Mouse (Mus musculus): ENCODE measurements around the gene 4930579F01Rik.
A peak's percentile ranks its signal among the peaks of the same experiment; 100 is the strongest.

Gene 4930579F01Rik

DNA sequence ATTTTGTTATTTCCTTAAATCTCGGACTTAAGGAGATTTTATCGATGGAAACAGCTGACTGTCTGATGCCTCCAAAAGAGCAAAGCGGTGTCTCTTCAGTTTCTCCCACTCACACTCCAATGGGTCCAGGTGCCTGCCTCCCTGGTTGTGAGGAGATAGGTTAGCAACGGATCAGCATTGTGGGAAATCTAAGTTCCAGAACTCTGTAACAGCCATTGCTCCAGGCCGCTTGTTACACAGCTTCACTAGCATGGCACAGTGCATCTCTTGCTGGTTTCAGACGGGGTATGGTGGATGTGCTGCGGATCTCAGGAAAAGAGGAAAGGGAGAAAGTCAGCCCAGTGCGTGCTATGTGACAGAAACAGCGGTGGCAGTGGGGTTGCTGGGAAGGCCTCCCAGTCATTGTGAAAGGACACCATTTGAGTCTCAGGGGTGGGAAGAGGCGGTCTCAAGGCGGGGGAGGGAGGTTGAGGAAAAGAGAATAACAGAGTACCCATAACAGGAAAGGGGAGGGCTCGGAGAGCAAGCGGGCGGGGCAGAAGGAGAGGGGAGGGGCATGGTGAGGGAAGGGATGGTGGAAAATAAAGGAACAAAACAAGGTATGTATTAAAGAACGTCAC is at the start of gene 4930579F01Rik:
Gene 4930579F01Rik (minus strand): TSS at position 143 of the 620 bp plus-strand sequence.
- DNase-seq: no peak

GRCm38 (mm10) chr3:138242933-138243332 is 49.3 kb upstream of the 4930579F01Rik start:
- no peak for DNase-seq

DNA sequence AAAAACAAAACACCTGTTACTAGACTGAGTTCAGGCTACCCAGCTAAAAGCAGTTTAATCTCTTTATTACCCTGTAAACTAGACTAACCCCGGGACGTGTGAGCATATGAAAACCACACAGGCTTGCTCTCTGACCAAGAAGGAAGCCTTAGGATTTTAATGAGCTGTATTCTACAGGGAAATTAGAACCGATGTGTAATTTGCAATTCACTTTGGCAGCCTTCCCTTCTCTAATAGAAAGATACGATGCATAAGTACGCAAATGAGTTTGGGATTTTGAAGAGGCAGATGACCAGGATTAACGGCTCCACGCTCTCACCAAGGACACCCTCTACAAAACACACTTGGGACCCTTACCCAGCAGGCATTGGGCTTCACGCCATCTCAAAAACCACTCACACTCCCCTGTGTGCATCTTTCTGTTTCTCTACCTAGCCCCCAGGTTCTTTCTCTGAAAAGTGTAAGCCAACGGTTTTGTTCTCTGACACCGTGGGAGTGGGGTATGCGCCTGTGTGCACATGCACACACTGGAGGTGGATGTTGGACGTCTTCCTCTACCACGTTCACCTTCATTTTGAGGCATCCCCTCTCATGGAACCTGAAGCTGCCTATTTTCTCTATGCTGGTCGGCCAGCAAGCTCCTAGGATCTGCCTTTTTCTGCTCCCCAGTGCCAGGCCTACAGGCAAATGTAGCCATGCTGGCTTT is 48.5 kb upstream of the 4930579F01Rik start:
- no peak for DNase-seq

GRCm38 (mm10) chr3:138241371-138241770 is 47.7 kb upstream of the 4930579F01Rik start:
- no peak for DNase-seq

- no peak for DNase-seq
Measured at GRCm38 (mm10) chr3:138240942-138241341, 47.3 kb upstream of the 4930579F01Rik start.

GRCm38 (mm10) chr3:138240411-138240810 is 46.8 kb upstream of the 4930579F01Rik start:
- no peak for DNase-seq

DNA sequence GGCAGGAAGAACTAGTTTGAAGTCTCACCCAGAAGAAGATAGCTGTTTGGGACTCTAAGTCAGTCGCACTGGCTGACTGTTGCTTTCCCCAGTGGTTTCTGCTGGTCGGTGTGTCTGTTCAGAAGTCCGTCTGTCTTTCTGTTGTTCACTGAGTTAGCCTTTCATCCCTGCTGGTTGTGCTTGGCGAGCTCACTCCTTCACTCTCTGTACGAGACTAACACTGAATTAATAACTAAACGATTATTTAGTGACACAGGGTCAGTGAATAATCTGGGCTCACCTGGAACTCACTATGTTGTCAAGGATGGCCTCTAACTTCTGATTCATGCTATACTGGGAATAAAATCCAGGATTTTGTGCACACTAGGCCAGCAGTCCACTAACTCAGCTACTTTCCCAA is 45.8 kb upstream of the 4930579F01Rik start:
- DNase-seq: no peak

GRCm38 (mm10) chr3:138238046-138238445 is 44.4 kb upstream of the 4930579F01Rik start:
- no peak for DNase-seq

DNA sequence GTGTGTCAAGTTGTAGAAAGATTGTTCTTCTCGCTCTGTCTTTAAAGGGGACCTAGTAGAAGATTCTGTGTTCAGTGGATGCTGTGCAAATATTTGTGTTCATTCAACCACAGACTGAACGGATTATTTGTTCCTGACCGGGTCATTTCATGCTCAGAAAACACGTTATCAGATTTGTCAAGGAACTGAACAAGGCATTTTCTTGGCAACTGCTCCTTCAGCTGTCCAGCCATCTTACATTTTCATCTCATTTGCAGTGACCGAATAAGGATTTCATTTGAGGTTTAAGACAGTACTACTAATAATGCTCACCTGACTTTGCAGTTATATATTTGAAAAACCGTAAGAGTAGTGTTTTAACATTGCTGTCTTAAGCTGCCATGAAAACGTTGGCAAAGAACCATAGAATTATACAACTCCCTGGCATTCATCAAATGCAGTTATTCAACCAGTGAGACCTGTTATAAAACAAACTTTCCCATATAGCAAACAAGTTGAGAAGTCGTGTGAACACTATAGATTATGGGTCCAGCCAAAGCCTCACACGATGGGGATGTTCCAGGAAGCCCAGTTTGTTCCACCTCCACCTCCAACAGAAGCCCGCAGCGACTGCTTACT is 43.0 kb upstream of the 4930579F01Rik start:
- DNase-seq: no peak

GRCm38 (mm10) chr3:138231531-138231930 is 37.9 kb upstream of the 4930579F01Rik start:
- no peak for DNase-seq

GRCm38 (mm10) chr3:138230266-138230665 is 36.6 kb upstream of the 4930579F01Rik start:
- no peak for DNase-seq

DNA sequence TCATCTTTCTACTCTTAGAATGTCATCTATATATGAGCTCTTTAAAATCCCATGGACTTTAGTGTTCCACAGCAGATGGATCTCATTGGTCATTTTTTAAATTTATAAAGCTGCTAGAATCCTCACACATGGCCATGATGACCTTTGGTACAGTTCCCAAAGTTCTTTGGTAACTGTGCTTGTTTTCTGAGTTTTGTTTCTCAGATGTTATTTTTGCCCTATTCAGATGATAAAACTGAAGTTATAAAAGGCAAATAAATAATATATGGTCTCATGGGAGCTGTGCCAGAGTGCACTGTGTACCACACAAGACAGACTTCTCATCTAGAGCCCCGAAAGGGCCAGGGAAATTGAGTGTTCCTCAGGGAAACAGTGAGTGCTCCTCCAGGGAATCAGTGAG is 35.8 kb upstream of the 4930579F01Rik start:
- DNase-seq: no peak

DNA sequence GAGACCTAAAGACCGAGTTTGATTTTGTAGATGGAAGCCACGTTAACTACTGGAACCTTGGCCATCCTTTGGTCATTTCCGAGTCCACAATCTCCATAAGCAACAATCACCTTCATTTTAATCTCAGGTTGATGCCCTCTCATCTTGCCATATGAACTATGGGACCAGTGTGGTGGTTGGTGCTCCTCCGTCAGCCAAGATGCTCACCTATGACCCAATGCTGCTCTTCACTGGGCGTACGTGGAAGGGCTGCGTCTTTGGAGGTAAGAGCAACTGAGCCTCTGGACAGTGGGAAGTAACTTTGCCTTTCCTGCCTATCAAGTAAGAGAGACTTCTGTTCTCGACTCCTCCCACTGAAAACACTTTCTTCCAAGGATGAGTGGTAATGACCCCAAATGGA is 34.2 kb upstream of the 4930579F01Rik start:
- DNase-seq: no peak

DNA sequence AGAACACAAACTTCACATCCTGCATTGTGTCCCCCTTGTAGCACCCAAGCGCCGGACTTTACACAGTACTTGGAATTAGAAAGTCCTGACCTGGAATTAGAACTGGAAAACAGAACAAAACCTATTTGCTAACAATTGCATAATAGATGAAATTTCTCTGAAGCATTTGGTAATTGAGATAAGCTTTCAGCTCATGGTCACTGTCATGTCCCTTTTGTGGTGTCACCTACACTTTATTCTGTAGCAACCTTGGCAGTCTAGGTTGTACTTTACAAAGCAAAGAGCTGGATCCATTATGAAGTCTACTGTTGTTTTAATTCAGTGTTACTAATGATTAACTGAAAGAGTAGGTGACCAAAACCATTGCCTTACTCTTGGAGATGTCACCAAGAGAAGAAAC is 33.5 kb upstream of the 4930579F01Rik start:
- DNase-seq: no peak

GRCm38 (mm10) chr3:138226476-138226875 is 32.9 kb upstream of the 4930579F01Rik start:
- no peak for DNase-seq

GRCm38 (mm10) chr3:138225853-138226252 is 32.2 kb upstream of the 4930579F01Rik start:
- DNase-seq: peak in 1 of 2 experiments; percentile 4

- no peak for DNase-seq
Measured at GRCm38 (mm10) chr3:138225331-138225730, 31.7 kb upstream of the 4930579F01Rik start.

- DNase-seq: no peak
Measured at GRCm38 (mm10) chr3:138224363-138224954, 30.8 kb upstream of the 4930579F01Rik start.

DNA sequence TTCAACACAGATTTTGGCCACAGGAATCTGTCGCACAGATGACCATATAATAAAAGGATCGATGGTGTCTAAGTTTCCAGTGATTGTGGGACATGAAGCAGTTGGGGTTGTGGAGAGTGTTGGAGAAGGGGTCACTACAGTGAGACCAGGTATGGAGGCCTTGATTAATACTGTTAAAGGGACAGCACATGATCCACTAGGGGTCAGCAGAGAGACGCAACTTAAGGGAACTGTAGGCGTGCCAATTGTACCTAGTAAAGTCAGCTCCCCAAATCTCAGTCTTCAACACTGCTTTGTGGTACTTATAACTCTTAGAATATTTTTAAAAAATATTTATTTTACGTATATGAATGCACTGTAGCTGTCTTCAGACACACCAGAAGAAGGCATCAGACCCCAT is 29.3 kb upstream of the 4930579F01Rik start:
- peak; percentile 48 to 51 for DNase-seq

GRCm38 (mm10) chr3:138222511-138222910 is 28.9 kb upstream of the 4930579F01Rik start:
- DNase-seq: no peak

DNA sequence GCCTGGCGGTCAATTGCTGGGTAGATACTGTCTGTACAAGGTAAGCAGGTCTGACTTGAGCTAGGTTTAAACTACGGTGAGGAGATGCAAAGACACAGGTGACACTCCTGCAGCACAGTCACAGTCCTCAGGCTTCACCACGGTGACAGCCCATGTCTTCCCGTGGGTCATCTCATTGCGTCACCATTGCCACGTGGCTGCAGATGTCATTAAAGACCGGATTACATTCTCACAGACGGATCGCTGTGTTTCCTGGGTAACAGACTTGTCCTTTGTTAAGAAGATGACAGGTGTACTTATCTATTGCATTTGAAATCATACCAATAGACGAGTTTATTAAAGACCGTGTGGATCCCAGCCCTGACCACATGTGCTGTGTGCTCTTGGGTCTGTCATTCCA is 27.5 kb upstream of the 4930579F01Rik start:
- DNase-seq: no peak

DNA sequence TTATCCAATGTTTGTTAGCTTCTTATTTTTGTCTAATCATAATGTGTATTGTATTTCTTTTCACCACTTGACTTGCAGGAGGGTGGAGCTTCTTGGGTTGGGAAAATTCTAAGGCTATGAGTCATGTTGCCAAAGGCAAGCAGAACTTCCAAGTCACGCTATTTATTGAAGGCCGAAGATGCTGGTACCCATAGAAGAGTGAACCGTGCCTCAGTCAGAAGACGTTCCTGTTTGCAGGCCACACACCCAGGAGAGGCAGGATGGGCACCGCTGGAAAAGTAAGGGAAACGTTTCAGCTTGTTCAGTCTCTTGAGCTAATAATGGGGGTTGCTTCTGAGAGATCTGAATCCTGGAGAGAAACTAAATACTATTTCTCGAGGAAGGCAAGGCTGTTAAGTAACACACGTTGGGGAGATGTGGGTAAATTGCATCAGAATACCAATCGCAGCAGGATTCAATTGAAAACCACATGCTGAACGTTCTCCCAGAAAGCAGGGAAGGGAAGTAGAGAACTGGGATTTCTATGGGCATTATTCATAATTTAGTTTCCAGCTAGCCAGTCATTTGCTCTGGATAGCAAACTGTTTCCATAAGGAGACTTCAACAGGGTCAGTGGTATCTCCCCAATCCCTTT is 24.1 kb upstream of the 4930579F01Rik start, which contains the start of gene Adh7:
Gene Adh7 (plus strand): TSS at position 130 of the 634 bp plus-strand sequence.
- DNase-seq: no peak

GRCm38 (mm10) chr3:138216091-138216490 is 22.5 kb upstream of the 4930579F01Rik start:
- no peak for DNase-seq
